Mouse (Mus musculus): ENCODE results near the gene Cmtm3.

The Cmtm3 gene

DNA sequence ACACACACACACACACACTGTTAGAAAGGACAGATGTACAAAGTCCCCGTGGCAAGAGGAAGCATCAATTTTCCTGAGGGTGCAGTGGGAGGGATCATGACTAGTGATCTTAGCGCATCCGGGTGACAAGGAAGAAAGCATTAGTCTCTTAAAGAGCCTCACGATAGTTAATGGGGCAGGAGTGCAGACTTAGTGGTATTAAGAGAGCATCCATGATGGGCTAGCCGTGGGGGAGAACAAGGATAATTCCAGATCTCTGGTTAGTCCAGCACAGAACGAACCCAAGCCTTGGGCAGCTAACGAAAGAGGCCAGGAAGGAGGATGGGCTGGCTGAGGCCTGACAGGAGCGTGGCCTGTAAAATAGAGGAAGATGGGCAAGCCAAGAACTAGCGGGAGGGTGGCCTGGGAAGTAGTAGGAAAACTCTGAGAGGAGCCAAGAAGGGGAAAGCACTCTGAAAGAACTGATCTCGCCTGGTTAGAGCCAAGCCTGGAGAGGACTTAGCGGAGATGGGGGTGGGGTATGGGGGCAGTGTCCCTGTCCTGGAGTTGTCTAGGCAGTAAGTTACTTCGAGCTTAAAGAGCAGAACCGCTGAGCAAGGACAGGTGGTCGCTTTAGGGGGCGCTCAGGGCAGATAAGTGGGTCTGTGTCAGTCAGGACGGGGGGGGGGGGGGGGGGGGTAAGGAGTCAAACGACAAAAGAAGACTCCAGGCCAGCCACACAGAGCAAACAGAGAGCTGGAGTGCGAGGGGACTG lies at the start of gene Cmtm3:
Gene Cmtm3 (plus strand): TSS at position 182 of the 754 bp plus-strand sequence.
- WGBS = 37% methylated on average over 17 of the region's 18 CpGs

DNA sequence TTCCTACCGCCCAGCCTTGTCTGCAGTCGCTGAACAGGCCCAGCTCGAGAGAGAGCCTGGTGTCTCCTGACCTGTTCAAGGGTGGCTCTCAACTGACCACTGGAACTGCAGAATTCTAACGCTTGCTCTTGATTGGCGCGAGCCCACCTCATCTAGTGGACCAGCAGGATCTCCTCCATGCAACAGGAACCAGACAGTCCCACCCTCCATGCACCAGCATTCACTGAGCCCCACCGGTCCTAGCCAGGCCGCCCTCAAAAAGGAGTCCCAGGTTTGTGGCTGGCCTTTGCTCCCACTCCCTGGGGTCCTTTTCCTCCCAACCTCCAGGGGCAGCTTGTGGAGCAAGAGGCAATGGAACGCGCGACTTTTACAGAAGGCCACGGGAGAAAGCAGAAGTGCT lies 46.1 kb upstream of the Cmtm3 start, which contains the start of gene Cmtm2a:
Gene Cmtm2a (minus strand): TSS at position 101 of the 400 bp plus-strand sequence.
- 88% methylated on average over 12 of the region's 12 CpGs for WGBS

DNA sequence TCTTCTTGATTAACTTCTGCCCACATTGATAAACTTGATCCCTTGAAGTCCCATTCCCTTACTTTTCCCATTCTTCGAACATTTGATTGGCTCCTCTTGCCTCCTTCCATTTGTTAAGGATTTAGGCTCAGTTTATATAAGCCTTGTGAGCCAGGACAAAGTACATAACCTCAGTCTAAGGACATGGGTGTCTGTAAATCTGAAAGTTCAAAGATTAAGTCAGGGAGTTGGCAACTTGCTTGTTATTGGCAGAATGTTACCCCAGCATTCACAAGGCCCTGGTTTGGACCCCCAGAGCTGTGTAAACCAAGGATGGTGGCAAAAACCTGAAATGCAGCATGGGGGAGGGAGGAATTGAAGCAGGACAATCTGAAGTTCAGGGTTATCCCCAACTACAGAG lies 44.8 kb upstream of the Cmtm3 start:
- 84% methylated on average over 1 of the region's 1 CpGs for WGBS

DNA sequence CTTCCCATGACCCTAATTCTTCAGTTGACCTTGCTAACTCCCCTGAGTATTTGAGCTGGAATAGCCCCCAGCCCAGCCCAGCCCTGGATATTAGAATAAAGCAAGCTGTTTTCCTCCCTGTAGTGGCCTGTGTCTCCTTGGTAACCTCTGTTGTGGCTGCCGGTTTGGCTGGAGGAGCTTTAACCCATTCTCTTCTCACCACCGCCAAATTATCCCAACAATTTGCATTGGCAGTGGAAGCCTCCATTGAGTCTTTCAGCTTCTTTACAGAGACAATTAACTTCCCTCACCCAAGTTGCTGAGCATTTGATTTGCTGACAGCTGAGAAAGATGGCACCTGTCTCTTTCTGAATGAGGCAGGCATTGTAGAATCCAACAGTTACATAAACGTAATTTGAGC lies 37.6 kb upstream of the Cmtm3 start:
- WGBS = 38% methylated on average over 3 of the region's 3 CpGs

DNA sequence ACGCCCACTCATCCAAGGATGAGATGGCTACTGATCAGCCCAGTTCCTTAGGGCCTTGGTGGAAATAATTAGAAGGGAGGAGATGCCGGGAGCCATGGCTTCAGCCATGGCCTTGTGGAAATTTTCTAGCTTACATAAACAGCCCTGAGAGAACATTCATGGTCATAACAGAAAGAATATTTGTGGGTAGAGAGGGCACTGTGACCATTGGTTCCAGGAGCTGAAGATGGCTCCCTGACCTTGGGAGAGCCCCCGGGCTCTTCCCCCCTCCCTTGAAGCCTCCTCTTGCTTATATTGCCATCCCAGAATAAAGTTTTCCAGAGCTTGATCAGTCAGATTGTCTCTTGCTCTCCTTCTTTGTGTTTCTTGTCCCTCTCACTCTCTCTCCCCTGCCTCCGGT lies 36.7 kb upstream of the Cmtm3 start:
- WGBS = 98% methylated on average over 4 of the region's 4 CpGs

DNA sequence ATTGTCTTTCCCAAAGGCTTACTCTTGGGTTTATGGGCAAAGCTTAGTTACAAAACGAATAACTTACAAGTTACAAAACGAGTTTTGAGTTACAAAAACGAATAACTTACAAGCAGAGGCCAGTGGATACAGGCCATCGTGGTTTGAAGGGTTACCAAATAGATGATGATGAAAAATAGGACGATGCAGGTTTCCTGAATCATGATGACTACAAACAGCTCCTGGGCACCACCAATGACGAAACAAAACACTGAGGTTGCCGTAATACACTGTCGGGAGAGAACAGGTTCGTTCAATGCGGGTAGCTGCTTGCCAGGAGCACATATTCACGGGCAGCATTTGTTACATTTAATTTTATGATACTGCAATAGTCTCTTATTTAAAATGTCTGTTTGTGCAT lies 34.2 kb upstream of the Cmtm3 start:
- WGBS = 91% methylated on average over 11 of the region's 11 CpGs

DNA sequence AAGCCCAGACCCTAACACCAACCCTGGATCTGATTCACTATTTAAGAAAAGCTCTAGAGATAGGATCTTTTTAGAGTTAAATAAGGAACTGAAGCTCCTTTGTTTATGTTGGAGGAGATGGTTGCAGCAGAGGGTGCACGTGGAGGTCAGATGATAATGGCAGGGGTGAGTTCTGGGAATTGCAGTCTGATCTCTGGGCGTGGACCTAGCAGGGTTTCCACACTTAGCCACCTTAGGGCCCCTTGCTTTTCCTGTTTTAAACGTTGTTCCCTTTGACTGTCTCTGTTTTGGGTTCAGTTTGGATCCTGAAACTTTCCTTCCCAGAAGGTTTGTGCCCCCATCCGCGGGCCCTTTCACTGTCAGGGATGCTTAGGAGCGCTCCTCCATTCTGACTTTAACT lies 30.9 kb upstream of the Cmtm3 start:
- 73% methylated on average over 6 of the region's 6 CpGs for WGBS

DNA sequence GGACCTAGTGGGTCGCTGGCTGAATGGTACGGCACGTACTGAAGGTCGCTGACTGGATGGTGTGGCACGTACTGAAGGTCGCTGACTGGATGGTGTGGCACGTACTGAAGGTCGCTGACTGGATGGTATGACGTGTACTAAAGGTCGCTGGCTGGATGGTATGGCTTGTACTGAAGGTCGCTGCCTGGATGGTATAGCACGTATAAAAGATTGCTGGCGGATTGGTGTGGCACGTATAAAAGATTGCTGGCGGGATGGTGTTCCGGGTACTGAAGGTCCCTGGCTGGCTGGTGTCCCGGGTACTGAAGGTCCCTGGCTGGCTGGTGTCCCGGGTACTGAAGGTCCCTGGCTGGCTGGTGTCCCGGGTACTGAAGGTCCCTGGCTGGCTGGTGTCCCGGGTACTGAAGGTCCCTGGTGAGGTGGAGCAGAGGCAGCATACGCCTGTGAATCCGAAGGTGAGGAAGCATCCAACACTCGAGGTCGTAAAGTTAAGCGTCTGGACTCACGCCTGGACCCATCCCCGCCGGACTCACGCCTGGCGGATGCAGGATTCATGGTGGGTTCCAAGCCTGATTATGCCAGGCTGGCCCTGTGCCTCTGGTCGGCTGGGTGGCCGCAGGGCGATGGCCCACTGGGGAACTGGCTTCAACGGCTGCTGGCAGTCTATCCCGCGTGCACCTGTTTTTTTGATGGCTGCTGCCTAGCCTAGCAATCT lies 29.6 kb upstream of the Cmtm3 start, which contains the start of the genes Gm45711 and Cmtm1:
Gene Gm45711 (minus strand): TSS at position 641 of the 715 bp plus-strand sequence.
Gene Cmtm1 (minus strand): TSS at position 705 of the 715 bp plus-strand sequence.
- WGBS = 81% methylated on average over 36 of the region's 36 CpGs

DNA sequence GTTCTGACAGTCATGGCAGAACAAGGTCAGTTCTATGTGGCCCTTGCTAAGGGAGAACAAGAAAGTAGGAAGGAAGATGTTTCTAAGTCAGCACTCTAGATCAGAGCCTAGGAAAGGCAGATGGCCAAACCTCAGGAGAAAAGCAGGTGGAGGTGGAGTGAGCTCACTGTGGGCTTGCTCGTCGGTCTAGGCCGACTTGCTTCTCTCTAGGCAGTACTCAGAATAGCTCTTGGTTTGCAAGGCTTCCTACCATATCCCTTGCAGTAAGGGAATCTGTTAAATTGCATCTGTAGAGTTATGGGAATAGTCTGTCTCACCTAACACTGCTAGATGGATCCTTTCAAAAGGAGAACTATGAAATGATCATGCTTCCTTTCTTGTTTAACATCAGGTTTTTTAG lies 27.2 kb upstream of the Cmtm3 start:
- 56% methylated on average over 3 of the region's 3 CpGs for WGBS

DNA sequence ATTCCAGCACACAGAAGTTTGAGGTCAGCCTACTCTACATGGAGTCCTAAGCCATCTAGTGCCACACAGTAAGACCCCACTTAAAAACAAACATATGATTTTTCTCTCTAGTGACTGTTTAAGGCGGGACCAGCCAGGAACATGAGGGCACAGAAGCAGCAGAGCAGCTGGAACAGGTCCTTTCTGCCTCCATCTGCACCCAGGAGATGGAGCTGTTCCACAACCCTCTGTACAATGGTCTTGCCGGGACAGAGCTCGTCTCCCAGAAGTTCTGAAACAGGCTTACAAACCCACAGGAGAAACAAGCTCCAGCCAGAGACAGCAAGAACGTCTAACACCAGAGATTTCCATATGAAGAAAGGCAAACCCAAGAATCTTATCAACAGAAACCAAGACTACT lies 25.9 kb upstream of the Cmtm3 start:
- 48% methylated on average over 4 of the region's 4 CpGs for WGBS

DNA sequence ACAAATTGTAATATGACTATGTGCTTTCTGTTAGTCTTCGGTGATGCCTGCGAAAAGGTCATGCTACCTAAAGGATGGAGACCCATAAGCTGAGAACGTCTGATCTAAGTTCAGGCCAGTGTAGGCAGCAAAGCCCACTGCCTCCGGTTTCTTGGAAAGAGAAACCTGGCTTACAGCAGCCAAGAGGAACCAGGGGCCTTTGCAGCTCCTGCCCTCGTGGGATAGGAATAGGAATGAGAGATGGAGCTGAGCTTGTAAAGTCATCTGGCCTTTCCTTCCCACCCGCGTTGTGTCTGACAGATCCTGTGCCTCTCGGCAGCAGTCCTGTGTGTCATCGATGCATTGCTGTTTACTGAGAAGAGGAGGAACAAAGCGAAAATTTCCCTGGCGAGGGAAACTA lies 17.9 kb upstream of the Cmtm3 start, which contains the start of gene Gm11020:
Gene Gm11020 (plus strand): TSS at position 301 of the 400 bp plus-strand sequence.
- WGBS = 76% methylated on average over 11 of the region's 11 CpGs

DNA sequence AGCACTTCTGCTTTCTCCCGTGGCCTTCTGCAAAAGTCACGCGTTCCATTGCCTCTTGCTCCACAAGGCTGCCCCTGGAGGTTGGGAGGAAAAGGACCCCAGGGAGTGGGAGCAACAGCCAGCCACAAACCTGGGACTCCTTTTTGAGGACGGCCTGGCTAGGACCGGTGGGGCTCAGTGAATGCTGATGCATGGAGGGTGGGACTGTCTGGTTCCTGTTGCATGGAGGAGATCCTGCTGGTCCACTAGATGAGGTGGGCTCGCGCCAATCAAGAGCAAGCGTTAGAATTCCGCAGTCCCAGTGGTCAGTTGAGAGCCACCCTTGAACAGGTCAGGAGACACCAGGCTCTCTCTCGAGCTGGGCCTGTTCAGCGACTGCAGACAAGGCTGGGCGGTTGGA lies 17.3 kb upstream of the Cmtm3 start, which contains the start of gene Cmtm2b:
Gene Cmtm2b (plus strand): TSS at position 301 of the 400 bp plus-strand sequence.
- WGBS = 92% methylated on average over 12 of the region's 12 CpGs

DNA sequence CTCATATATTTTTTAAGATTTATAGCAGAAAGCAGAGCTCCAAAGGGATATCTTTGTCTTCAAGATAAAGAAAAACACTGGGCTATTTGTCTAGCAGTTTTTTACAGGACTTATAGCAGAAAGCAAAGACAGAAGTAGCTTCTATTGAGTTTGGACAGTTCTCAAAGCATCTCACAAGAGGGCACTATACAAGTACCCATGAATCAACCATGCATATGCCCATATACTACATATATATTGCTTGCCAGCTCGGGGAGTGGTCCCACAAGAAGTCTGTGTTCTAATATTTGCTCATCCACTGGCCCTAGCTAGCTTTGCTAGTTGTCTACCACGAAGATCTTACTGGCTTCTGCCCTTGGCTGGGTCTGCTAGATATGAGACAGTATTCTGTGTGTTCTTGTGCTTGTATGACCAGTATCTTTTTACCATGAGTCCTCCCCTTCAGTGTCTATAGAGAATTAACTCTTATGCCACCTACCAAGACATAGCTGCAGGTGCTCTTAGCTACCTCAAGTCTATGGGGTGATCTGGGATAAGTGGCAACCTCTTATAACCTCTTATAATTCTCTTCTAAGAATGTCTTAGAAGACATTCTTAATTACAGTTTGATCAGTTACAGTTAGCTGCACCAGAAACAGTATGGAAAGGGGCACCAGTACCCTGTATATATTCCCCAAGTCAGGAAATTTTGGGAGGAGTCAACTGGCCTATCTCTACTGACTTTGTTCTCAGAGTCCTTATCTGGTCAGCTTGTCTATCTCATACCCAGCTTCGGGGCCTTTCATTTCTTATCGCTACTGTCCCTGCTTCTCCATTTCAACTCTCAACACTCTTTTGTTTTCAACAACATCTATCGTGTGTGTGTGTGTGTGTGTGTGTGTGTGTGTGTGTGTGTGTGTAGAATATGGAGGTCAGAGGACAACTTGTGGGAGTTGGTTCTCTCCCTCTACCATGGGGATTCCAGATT lies 6.3 kb upstream of the Cmtm3 start:
- WGBS = 84% methylated on average over 5 of the region's 5 CpGs

DNA sequence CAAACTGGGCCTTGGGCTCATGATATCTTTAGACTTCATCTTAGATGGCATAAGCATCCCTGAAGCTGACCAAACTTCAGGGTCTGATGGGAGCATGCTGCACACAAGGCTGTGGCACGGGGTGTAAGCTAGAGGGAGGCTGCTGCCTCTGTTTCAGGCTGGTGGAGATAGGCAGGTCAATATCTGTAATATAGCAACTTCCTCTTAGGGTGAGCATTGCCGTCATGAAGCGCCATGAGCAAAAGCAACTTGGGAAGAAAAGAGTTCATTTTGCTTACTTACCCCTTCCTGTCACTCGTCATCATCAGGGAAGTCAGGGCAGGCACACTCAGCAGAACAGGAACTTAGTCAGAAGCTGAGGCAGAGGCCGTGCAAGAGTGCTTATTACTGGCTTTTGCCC lies 5.4 kb upstream of the Cmtm3 start:
- 75% methylated on average over 5 of the region's 5 CpGs for WGBS

DNA sequence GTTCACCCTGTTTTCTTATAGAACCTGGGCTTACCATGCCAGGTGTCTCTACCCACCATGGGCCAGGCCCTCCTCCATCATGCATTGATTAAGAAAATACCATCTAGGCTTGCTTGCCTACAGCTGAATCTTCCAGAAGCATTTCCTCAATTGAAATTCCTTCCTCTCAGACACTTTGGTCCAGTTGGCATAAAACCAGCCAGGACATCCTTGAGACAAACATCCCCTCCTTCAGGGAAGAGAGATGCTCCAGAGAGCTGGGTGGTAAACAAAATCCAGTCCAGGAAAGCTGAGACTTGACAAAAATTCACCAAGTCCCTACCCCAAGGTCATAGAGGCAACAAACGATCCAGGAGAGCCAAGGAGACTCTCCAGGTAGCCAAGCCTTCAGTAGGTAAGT lies 5.0 kb upstream of the Cmtm3 start:
- 89% methylated on average over 1 of the region's 1 CpGs for WGBS

DNA sequence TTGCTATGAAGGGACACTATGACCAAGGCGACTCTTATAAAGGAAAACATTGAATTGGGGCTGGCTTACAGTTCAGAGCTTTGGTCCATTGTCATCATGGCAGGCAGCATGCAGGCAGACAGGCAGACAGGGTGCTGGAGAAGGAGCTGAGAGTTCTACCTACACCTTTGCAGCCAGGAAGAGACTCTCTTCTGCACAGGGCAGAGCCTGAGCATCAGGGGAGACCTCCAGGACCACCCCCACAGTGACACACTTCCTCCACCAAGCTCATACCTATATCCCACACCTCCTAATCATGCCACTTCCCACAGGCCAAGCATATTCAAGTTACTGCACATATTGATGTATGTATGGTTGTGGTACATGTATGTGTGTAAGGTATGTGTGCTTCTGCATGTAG lies 2.4 kb upstream of the Cmtm3 start:
- 93% methylated on average over 1 of the region's 1 CpGs for WGBS

DNA sequence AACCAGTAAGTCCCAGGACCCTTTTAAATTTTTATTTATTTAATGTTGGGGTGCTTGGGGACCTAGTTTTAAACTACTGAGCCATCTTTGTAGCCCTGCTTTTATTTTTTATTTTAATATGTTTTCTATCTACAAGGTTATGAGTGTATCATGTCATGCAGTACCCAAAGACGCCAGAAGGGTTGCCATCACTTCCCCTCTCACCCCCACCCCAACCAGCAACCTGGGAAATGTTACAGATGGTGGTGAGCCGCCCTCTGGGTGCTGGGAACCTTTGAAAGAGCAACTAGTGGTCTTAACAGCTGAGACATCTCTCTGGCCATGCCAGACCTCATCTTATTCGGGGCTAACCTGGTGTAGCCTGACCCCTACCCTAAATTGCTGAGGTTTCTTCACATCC lies 1.3 kb upstream of the Cmtm3 start:
- 64% methylated on average over 3 of the region's 3 CpGs for WGBS

DNA sequence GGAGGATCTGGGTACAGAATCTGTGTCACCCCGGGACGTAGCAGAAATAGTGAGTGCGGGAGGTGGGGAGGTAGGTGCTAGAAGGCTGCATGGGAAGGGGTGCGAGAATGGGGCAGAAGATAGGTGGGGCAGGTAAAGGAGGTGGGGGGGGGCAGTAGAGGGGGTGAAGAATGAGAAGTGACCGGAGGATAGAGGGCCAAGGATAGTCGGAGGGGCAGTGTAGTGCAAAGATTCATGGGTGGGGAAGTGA lies 698 bp downstream of the Cmtm3 start:
- 9% methylated on average over 6 of the region's 6 CpGs for WGBS

DNA sequence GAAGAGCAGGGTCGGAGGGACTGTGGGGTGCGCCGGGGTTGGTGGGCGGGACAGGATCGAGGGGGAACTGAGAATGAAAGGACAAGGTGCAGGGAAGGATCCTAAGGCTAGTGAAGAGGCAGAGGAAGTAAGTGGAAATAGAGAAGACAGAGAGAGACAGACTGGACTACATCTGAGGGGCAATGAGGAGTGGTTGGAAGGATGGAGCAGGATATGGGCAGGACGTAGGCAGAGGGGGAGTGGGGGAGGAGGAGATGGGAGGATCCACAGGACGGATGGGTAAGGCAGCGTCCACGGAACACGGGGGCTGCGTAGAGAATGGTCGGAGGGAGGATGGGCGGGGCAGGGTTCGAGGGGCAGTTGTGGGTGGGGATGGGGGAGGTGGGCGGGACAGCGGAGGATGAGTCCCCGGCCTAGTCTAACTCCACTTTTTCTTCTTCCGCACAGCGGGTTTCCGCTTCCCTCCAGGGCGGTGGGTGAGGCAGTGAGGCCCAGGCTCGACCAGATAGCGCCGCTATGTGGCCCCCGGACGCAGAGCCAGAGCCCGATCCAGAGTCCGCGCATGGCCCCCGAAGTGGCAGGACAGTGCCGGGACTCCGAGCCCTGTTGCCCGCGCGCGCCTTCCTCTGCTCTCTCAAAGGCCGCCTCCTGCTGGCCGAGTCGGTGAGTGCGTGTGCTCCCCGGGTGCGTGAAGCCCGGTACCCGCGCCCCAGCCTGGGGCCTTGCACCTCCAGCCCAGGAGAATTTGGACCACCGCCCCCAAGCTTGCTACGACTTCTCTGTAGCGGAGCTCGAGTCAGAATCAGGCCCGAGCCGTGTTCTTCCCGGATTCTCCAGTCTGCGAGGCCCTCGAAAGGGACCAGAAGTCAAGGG lies 1.3 kb downstream of the Cmtm3 start:
- under 1% methylated on average over 54 of the region's 54 CpGs for WGBS

DNA sequence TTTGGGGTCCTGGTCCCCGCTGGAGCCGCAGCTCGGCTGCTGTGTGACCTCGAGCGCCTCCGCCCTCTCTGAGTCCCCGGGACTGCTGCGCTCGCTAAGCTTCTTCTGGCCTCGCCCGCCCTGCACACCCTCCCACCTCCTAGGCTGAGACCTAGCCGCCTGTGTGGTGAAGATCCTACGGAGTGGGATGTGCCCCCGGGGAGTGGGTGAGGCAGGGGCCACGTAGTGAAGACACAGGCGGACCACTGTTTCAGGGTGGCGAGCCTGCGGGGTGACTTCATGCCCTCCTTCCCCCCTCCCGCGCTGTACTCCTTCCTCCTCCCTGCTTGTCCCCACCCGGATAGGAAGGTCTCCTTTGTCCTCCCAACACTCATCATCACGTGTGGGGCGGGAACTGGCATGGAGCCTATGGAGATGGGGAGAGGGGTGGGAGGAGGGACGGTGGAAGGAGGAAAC lies 1.9 kb downstream of the Cmtm3 start:
- 1% methylated on average over 24 of the region's 24 CpGs for whole genome bisulfite sequencing

DNA sequence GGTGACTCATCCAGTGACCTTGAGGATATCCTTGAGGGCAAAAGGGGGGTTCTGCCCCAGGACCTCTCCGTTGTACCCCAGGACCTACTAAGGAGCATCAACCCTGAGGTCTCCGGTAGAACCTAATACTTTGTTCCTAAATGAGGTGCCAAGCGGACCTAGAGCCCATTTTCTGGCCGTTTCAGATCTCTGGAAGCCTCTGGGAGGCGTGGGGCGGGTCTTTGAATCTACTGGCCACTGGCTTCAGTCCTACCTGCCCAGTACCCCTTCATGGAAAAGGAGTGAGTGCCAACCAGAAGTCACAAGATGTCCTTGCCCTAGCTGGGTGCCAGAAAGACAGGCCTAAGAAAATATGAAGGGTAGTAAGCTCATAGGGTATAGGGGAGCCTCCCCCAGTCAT lies 2.5 kb downstream of the Cmtm3 start:
- 63% methylated on average over 6 of the region's 6 CpGs for WGBS
